Mouse (Mus musculus) MEL (cell line): ENCODE results near the gene Cep350. TPM values are rescaled to one million over a fixed set of nuclear protein-coding genes. Genes with fewer than 3 reads are reported as not detected.

ENCODE experiments used
- DNase-seq: peaks from one replicate; pipeline ENCODE4 v3.0.0; 2011; ENCODE audit warnings: low read depth, low spot score
- H3K27ac ChIP-seq: 2 replicates; pipeline ENCODE4 v1.5.1; 2012; ENCODE audit warnings: low read depth, mild to moderate bottlenecking, control low read depth, low read length, moderate library complexity; ENCODE audit not compliant: control insufficient read depth
- H3K27me3 ChIP-seq, 2 experiments: fragments of 150-350 bp in 1 of 2; sonication (generic) in 1 of 2; 2 replicates each; pipeline ENCODE4 v1.6.1; 2012; ENCODE audit warnings: low read length in 2 of 2, mild to moderate bottlenecking in 2 of 2, improper control_type of control experiment in 1 of 2, moderate library complexity in 1 of 2; ENCODE audit not compliant: insufficient read depth in 2 of 2, control insufficient read depth in 1 of 2
- H3K36me3 ChIP-seq, 2 experiments: 2 replicates each; pipeline ENCODE4 v1.6.1; 2012 to 2014; ENCODE audit warnings: low read length in 2 of 2, improper control_type of control experiment in 1 of 2, inconsistent platforms in 1 of 2, mild to moderate bottlenecking in 1 of 2; ENCODE audit not compliant: insufficient read depth in 2 of 2, control insufficient read depth in 1 of 2
- H3K4me1 ChIP-seq, 2 experiments: fragments of 150-350 bp in 1 of 2; sonication (generic) in 1 of 2; 2 replicates each; pipeline ENCODE4 v1.6.1; 2012; ENCODE audit warnings: low read length in 2 of 2, improper control_type of control experiment in 1 of 2, mild to moderate bottlenecking in 1 of 2; ENCODE audit not compliant: insufficient read depth in 2 of 2, control insufficient read depth in 1 of 2
- H3K4me3 ChIP-seq, 2 experiments: fragments of 150-350 bp in 1 of 2; sonication (generic) in 1 of 2; 2 replicates each; pipeline ENCODE4 v1.5.1; 2012; ENCODE audit warnings: low read depth in 2 of 2, low read length in 2 of 2, mild to moderate bottlenecking in 2 of 2, moderate library complexity in 2 of 2, control low read depth in 1 of 2, improper control_type of control experiment in 1 of 2; ENCODE audit not compliant: control insufficient read depth in 1 of 2, insufficient read depth in 1 of 2
- H3K79me2 ChIP-seq: 2 replicates; pipeline ENCODE4 v1.6.1; 2012; ENCODE audit warnings: mild to moderate bottlenecking, low read length, moderate library complexity; ENCODE audit not compliant: control insufficient read depth, poor library complexity, insufficient read depth
- H3K9ac ChIP-seq: 2 replicates; pipeline ENCODE4 v1.6.1; 2012; ENCODE audit warnings: low read depth, mild to moderate bottlenecking, control low read depth, low read length, moderate library complexity; ENCODE audit not compliant: control insufficient read depth, poor library complexity, severe bottlenecking
- H3K9me3 ChIP-seq: fragments of 150-350 bp; sonication (generic); replicated peaks from 2 replicates; pipeline ENCODE4 v1.6.1; 2012; ENCODE audit warnings: mild to moderate bottlenecking, low read length, improper control_type of control experiment, moderate library complexity; ENCODE audit not compliant: insufficient read depth
- BHLHE40 ChIP-seq: IDR thresholded peaks from 2 replicates; pipeline ENCODE4 v1.6.1; 2012; ENCODE audit warnings: low read depth, mild to moderate bottlenecking, inconsistent platforms, low read length, improper control_type of control experiment, borderline replicate concordance
- CHD1 ChIP-seq: IDR thresholded peaks from 2 replicates; pipeline ENCODE4 v1.6.1; 2012; ENCODE audit warnings: low read depth, mild to moderate bottlenecking, inconsistent platforms, low read length, improper control_type of control experiment
- CHD2 ChIP-seq: IDR thresholded peaks from 2 replicates; pipeline ENCODE4 v1.6.1; 2011; ENCODE audit warnings: low read length, improper control_type of control experiment
- E2F4 ChIP-seq: IDR thresholded peaks from 2 replicates; pipeline ENCODE4 v1.6.1; 2011; ENCODE audit warnings: low read depth, low read length, improper control_type of control experiment, borderline replicate concordance
- ELF1 ChIP-seq: IDR thresholded peaks from 2 replicates; pipeline ENCODE4 v1.6.1; 2014; ENCODE audit warnings: low read depth, mild to moderate bottlenecking, inconsistent platforms, low read length, improper control_type of control experiment, moderate library complexity
- EP300 ChIP-seq, 2 experiments: IDR thresholded peaks; 2 replicates each; pipeline ENCODE4 v1.6.1; 2011; ENCODE audit warnings: improper control_type of control experiment in 2 of 2, low read length in 2 of 2, low read depth in 1 of 2, mild to moderate bottlenecking in 1 of 2
- GABPA ChIP-seq: IDR thresholded peaks from 2 replicates; pipeline ENCODE4 v1.6.1; 2012; ENCODE audit warnings: low read depth, mild to moderate bottlenecking, inconsistent platforms, low read length, improper control_type of control experiment, moderate library complexity
- HCFC1 ChIP-seq: IDR thresholded peaks from 2 replicates; pipeline ENCODE4 v1.6.1; 2012; ENCODE audit warnings: low read depth, mild to moderate bottlenecking, inconsistent platforms, low read length, improper control_type of control experiment, moderate library complexity
- KAT2A ChIP-seq: conservative IDR thresholded peaks from 2 replicates; pipeline ENCODE4 v1.6.1; 2012; ENCODE audit warnings: low read depth, low read length, improper control_type of control experiment, inconsistent platforms
- MAFK ChIP-seq: IDR thresholded peaks from 2 replicates; pipeline ENCODE4 v1.6.1; 2011; ENCODE audit warnings: low read depth, mild to moderate bottlenecking, low read length, improper control_type of control experiment, borderline replicate concordance
- MAZ ChIP-seq: IDR thresholded peaks from 2 replicates; pipeline ENCODE4 v1.6.1; 2012; ENCODE audit warnings: low read depth, mild to moderate bottlenecking, inconsistent platforms, low read length, improper control_type of control experiment
- MEF2A ChIP-seq: IDR thresholded peaks from 2 replicates; pipeline ENCODE4 v1.6.1; 2014; ENCODE audit warnings: low read depth, mild to moderate bottlenecking, inconsistent platforms, low read length, improper control_type of control experiment; ENCODE audit not compliant: poor library complexity, insufficient replicate concordance, severe bottlenecking; ENCODE audit errors: extremely low read depth
- MXI1 ChIP-seq: IDR thresholded peaks from 2 replicates; pipeline ENCODE4 v1.6.1; 2011; ENCODE audit warnings: mild to moderate bottlenecking, low read depth, low read length, improper control_type of control experiment
- NRF1 ChIP-seq: IDR thresholded peaks from 2 replicates; pipeline ENCODE4 v1.6.1; 2014; ENCODE audit warnings: low read depth, mild to moderate bottlenecking, inconsistent platforms, low read length, improper control_type of control experiment, moderate library complexity; ENCODE audit not compliant: poor library complexity, insufficient read depth, severe bottlenecking
- POLR2A ChIP-seq, 2 experiments: IDR thresholded peaks; 2 replicates each; pipeline ENCODE4 v1.6.1; 2011 to 2012; ENCODE audit warnings: low read length in 2 of 2, mild to moderate bottlenecking in 2 of 2, control low read depth in 1 of 2, improper control_type of control experiment in 1 of 2, low read depth in 1 of 2, moderate library complexity in 1 of 2; ENCODE audit not compliant: control insufficient read depth in 1 of 2, insufficient read depth in 1 of 2, poor library complexity in 1 of 2
- RAD21 ChIP-seq: IDR thresholded peaks from 2 replicates; pipeline ENCODE4 v1.6.1; 2011; ENCODE audit warnings: mild to moderate bottlenecking, low read depth, low read length, improper control_type of control experiment
- RCOR1 ChIP-seq: IDR thresholded peaks from 2 replicates; pipeline ENCODE4 v1.6.1; 2012; ENCODE audit warnings: low read depth, mild to moderate bottlenecking, inconsistent platforms, low read length, improper control_type of control experiment
- SIN3A ChIP-seq: IDR thresholded peaks from 2 replicates; pipeline ENCODE4 v1.6.1; 2012; ENCODE audit warnings: low read length, improper control_type of control experiment, inconsistent platforms
- SMC3 ChIP-seq: IDR thresholded peaks from 2 replicates; pipeline ENCODE4 v1.6.1; 2011; ENCODE audit warnings: low read depth, low read length, improper control_type of control experiment
- TAL1 ChIP-seq: IDR thresholded peaks from 2 replicates; pipeline ENCODE4 v1.6.1; 2012; ENCODE audit warnings: mild to moderate bottlenecking, inconsistent platforms, low read length, moderate library complexity, mixed read lengths
- TCF12 ChIP-seq: IDR thresholded peaks from 2 replicates; pipeline ENCODE4 v1.6.1; 2014; ENCODE audit warnings: low read depth, mild to moderate bottlenecking, inconsistent platforms, low read length, improper control_type of control experiment, moderate library complexity
- UBTF ChIP-seq: IDR thresholded peaks from 2 replicates; pipeline ENCODE4 v1.6.1; 2012; ENCODE audit warnings: low read depth, mild to moderate bottlenecking, inconsistent platforms, low read length, improper control_type of control experiment, moderate library complexity, borderline replicate concordance; ENCODE audit not compliant: insufficient read depth
- USF1 ChIP-seq: IDR thresholded peaks from 2 replicates; pipeline ENCODE4 v1.6.1; 2014; ENCODE audit warnings: low read depth, mild to moderate bottlenecking, inconsistent platforms, low read length, improper control_type of control experiment, moderate library complexity
- USF2 ChIP-seq, 2 experiments: IDR thresholded peaks; 2 replicates each; pipeline ENCODE4 v1.6.1; 2011 to 2012; ENCODE audit warnings: improper control_type of control experiment in 2 of 2, low read length in 2 of 2, borderline replicate concordance in 1 of 2, inconsistent platforms in 1 of 2, low read depth in 1 of 2, mild to moderate bottlenecking in 1 of 2; ENCODE audit not compliant: insufficient read depth in 1 of 2
- ZC3H11A ChIP-seq: IDR thresholded peaks from 2 replicates; pipeline ENCODE4 v1.6.1; 2012; ENCODE audit warnings: low read depth, mild to moderate bottlenecking, inconsistent platforms, low read length, improper control_type of control experiment
- ZKSCAN1 ChIP-seq: IDR thresholded peaks from 2 replicates; pipeline ENCODE4 v1.6.1; 2012; ENCODE audit warnings: low read depth, mild to moderate bottlenecking, inconsistent platforms, low read length, improper control_type of control experiment, moderate library complexity
- polyA plus RNA-seq, 2 experiments: library from polyadenylated mRNA; stranded (reverse) in 1 of 2; unstranded in 1 of 2; fragments of >175 nt in 1 of 2; fragments of >200 nt in 1 of 2; gene quantifications; 2 replicates each; pipeline versions ENCODE4 v1.2.1 to v1.2.4; 2012; ENCODE audit warnings: low replicate concordance in 2 of 2, low read depth in 1 of 2; ENCODE audit not compliant: insufficient read length in 2 of 2, insufficient read depth in 1 of 2, missing spikeins in 1 of 2
- total RNA-seq: library from RNA; depleted of rRNA; stranded (reverse); fragments of 300-350 nt; gene quantifications from 2 replicates; pipeline ENCODE4 v1.2.3, GENCODE M21; 2012

The Cep350 gene
- total and polyA plus RNA-seq, 3 experiments: 4.3 to 110 (median 9.7) TPM

DNA sequence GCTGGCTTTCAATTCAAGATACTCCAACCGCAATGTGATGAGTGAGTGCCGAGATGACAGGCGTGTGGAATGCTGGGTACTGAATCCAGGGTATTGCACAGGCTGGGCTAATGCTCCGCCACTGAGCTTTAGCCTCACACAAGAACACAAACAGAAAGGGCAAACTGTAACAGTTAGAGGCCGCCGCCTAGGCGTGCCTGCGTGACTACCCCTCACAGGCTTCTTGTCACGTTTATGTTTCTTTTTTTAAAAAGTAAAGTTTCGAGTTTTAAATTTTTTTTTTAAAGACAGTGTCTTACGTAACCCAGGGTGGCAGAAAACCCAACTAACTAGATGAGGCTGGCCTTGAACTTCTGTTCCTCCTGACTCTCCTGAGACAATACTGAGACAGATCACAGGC, 32.9 kb upstream of the Cep350 start:
- no peaks in the 10 kb centered on the region for H3K27me3 ChIP-seq
- no peak for DNase-seq
- H3K4me1 ChIP-seq: no peaks in the 10 kb centered on the region
- H3K27ac ChIP-seq: no peak overlapping the region
- H3K9me3 ChIP-seq: no peaks in the 10 kb centered on the region
- H3K36me3 ChIP-seq: peaks cover 0 to 6% of the 10 kb centered on the region in 2 experiments; a peak in 2 of 4 replicates
- H3K4me3 ChIP-seq: no peak overlapping the region
- no peaks in the 10 kb centered on the region for H3K79me2 ChIP-seq
- H3K9ac ChIP-seq: no peak overlapping the region
- TF ChIP-seq POLR2A (IDR thresholded peaks at IDR 0.05; ENCODE audit: control insufficient read depth in 1 of 2, insufficient read depth in 1 of 2, low read depth in 1 of 2, low read length in 2 of 2, poor library complexity in 1 of 2) (no peak), USF1 (no peak), MAZ (no peak), RCOR1 (no peak), HCFC1 (no peak), KAT2A (no peak), CHD2 (no peak), USF2 (IDR thresholded peaks at IDR 0.05; ENCODE audit: borderline replicate concordance in 1 of 2, insufficient read depth in 1 of 2, low read depth in 1 of 2, low read length in 2 of 2) (no peak), EP300 (IDR thresholded peaks at IDR 0.05; ENCODE audit: low read depth in 1 of 2, low read length in 2 of 2) (no peak), ZC3H11A (no peak), MAFK (no peak), SIN3A (no peak), ZKSCAN1 (no peak), MXI1 (no peak)

- TF ChIP-seq GABPA (no peak), UBTF (no peak), E2F4 (no peak), NRF1 (no peak), RAD21 (no peak), CHD1 (no peak), TAL1 (no peak), CHD2 (no peak), BHLHE40 (no peak), MAZ (no peak), USF1 (no peak), SMC3 (no peak), TCF12 (no peak), MEF2A (no peak), ELF1 (no peak), USF2 (IDR thresholded peaks at IDR 0.05; ENCODE audit: borderline replicate concordance in 1 of 2, insufficient read depth in 1 of 2, low read depth in 1 of 2, low read length in 2 of 2) (no peak)
- H3K36me3 ChIP-seq: peaks cover 0 to 4% of the 10 kb centered on the region in 2 experiments; a peak in 2 of 4 replicates
- no peak overlapping the region for H3K9ac ChIP-seq
- no peak overlapping the region for H3K4me3 ChIP-seq
- H3K4me1 ChIP-seq: no peaks in the 10 kb centered on the region
- H3K27ac ChIP-seq: no peak overlapping the region
- DNase-seq: no peak
- no peaks in the 10 kb centered on the region for H3K79me2 ChIP-seq
- H3K9me3 ChIP-seq: no peaks in the 10 kb centered on the region
- no peaks in the 10 kb centered on the region for H3K27me3 ChIP-seq
These were observed 30.3 kb upstream of the Cep350 start for GRCm38 (mm10) chr1:156003201-156003935.
